Mouse (Mus musculus): ENCODE results near the gene Emsy. TPM values are rescaled to one million over a fixed set of nuclear protein-coding genes. Genes with fewer than 3 reads are reported as not detected.

Gene Emsy
- polyA plus RNA-seq, 1 experiment from 2014 or later: 34.0 TPM

- 66% methylated on average over 4 of the region's 4 CpGs for WGBS
- Histone ChIP-seq H3K36me3 (ENCODE audit: control insufficient read depth, insufficient read depth, low read length) (no peaks in the 10 kb centered on the region), H3K9ac (ENCODE audit: low read depth, low read length) (no peak overlapping the region), H3K9me3 (ENCODE audit: control insufficient read depth, low read length) (no peaks in the 10 kb centered on the region), H3K4me3 (ENCODE audit: low read depth, low read length) (no peak overlapping the region), H3K27ac (replicated peaks; ENCODE audit: low read depth, low read length) (no peak overlapping the region), H3K4me1 (ENCODE audit: control insufficient read depth, insufficient read depth, low read length) (peaks cover 21% of the 10 kb centered on the region), H3K4me2 (ENCODE audit: low read depth, low read length) (no peak overlapping the region), H3K27me3 (replicated peaks; ENCODE audit: control insufficient read depth, insufficient read depth, low read length) (no peaks in the 10 kb centered on the region)
- ATAC-seq (ENCODE audit: low read depth): no peak
- DNase-seq (ENCODE audit: low spot score): no peak
Measured at GRCm38 (mm10) chr7:98674344-98674743, 17.8 kb upstream of the Emsy start.

DNA sequence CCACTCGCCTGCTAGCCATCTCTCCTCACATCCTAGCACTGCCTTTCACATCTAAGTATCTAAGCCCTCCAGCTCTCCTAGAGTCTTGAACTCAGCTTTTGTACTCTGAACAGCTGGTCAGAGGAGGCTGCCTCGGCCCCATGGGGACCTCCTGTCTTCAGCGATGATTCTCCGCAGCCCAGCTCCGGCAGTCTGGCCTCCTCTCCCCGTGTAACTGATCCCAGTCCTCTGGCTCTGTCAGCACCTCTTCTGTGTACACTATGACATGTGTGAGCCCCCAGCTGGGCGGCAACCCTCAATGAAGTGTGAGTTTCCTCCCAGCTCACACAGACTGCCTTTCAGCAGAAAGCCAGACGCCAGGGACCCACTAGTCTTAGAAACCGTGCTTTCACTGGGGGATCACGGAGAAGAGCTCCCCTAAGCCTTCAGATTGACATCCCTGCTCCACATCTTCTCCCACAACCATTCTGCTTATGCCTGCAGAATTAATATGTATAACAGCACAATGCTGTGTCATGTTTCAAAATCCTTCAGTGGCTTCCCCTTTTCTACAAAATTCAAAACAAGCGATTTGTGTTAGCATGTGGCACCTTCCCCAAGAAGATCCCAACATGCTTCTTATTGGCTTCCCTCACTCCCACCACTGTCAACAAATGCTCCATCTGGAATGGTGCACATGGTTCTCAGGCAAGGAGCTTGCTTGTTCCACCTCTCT is 15.8 kb upstream of the Emsy start:
- Histone ChIP-seq H3K4me1 (ENCODE audit: control insufficient read depth, insufficient read depth, low read length) (peaks cover 23% of the 10 kb centered on the region), H3K9me3 (ENCODE audit: control insufficient read depth, low read length) (no peaks in the 10 kb centered on the region), H3K4me2 (ENCODE audit: low read depth, low read length) (0 out of 2 replicates have a peak overlapping the region, but pooled peaks have one; percentile 13), H3K27me3 (replicated peaks; ENCODE audit: control insufficient read depth, insufficient read depth, low read length) (no peaks in the 10 kb centered on the region), H3K4me3 (ENCODE audit: low read depth, low read length) (no peak overlapping the region), H3K27ac (replicated peaks; ENCODE audit: low read depth, low read length) (peak overlapping the region; percentile 44), H3K36me3 (ENCODE audit: control insufficient read depth, insufficient read depth, low read length) (no peaks in the 10 kb centered on the region), H3K9ac (ENCODE audit: low read depth, low read length) (no peak overlapping the region)
- 19% methylated on average over 11 of the region's 11 CpGs for WGBS
- ATAC-seq (ENCODE audit: low read depth) (peak; percentile 90), DNase-seq (ENCODE audit: low spot score) (peak; percentile 92)

- no peaks in the 10 kb centered on the region for H3K36me3 ChIP-seq (ENCODE audit: control insufficient read depth, insufficient read depth, low read length)
- H3K4me1 ChIP-seq (ENCODE audit: control insufficient read depth, insufficient read depth, low read length): peaks cover 23% of the 10 kb centered on the region
- no peak for DNase-seq (ENCODE audit: low spot score)
- no peak overlapping the region for H3K27ac ChIP-seq (replicated peaks; ENCODE audit: low read depth, low read length)
- H3K4me2 ChIP-seq (ENCODE audit: low read depth, low read length): no peak overlapping the region
- 43% methylated on average over 9 of the region's 9 CpGs for WGBS
- no peaks in the 10 kb centered on the region for H3K27me3 ChIP-seq (replicated peaks; ENCODE audit: control insufficient read depth, insufficient read depth, low read length)
- no peak overlapping the region for H3K4me3 ChIP-seq (ENCODE audit: low read depth, low read length)
- H3K9ac ChIP-seq (ENCODE audit: low read depth, low read length): no peak overlapping the region
- no peak for ATAC-seq (ENCODE audit: low read depth)
- no peaks in the 10 kb centered on the region for H3K9me3 ChIP-seq (ENCODE audit: control insufficient read depth, low read length)
Measured at GRCm38 (mm10) chr7:98671416-98671815, 14.8 kb upstream of the Emsy start.

GRCm38 (mm10) chr7:98670831-98671230 is 14.2 kb upstream of the Emsy start:
- H3K4me2 ChIP-seq (ENCODE audit: low read depth, low read length): no peak overlapping the region
- no peak overlapping the region for H3K9ac ChIP-seq (ENCODE audit: low read depth, low read length)
- H3K27me3 ChIP-seq (replicated peaks; ENCODE audit: control insufficient read depth, insufficient read depth, low read length): no peaks in the 10 kb centered on the region
- H3K4me1 ChIP-seq (ENCODE audit: control insufficient read depth, insufficient read depth, low read length): peaks cover 23% of the 10 kb centered on the region
- ATAC-seq (ENCODE audit: low read depth) (no peak), DNase-seq (ENCODE audit: low spot score) (no peak)
- H3K36me3 ChIP-seq (ENCODE audit: control insufficient read depth, insufficient read depth, low read length): no peaks in the 10 kb centered on the region
- H3K4me3 ChIP-seq (ENCODE audit: low read depth, low read length): no peak overlapping the region
- WGBS: 96% methylated on average over 4 of the region's 4 CpGs
- no peak overlapping the region for H3K27ac ChIP-seq (replicated peaks; ENCODE audit: low read depth, low read length)
- no peaks in the 10 kb centered on the region for H3K9me3 ChIP-seq (ENCODE audit: control insufficient read depth, low read length)

- H3K9ac ChIP-seq (ENCODE audit: low read depth, low read length): no peak overlapping the region
- no peaks in the 10 kb centered on the region for H3K27me3 ChIP-seq (replicated peaks; ENCODE audit: control insufficient read depth, insufficient read depth, low read length)
- DNase-seq (ENCODE audit: low spot score) (peak; percentile 63), ATAC-seq (ENCODE audit: low read depth) (peak; percentile 56)
- H3K4me3 ChIP-seq (ENCODE audit: low read depth, low read length): no peak overlapping the region
- H3K9me3 ChIP-seq (ENCODE audit: control insufficient read depth, low read length): no peaks in the 10 kb centered on the region
- no peak overlapping the region for H3K4me2 ChIP-seq (ENCODE audit: low read depth, low read length)
- 0 out of 2 replicates have a peak overlapping the region, but pooled peaks have one; percentile 16 for H3K27ac ChIP-seq (replicated peaks; ENCODE audit: low read depth, low read length)
- peaks cover 23% of the 10 kb centered on the region for H3K4me1 ChIP-seq (ENCODE audit: control insufficient read depth, insufficient read depth, low read length)
- 18% methylated on average over 6 of the region's 6 CpGs for WGBS
- no peaks in the 10 kb centered on the region for H3K36me3 ChIP-seq (ENCODE audit: control insufficient read depth, insufficient read depth, low read length)
Measured at GRCm38 (mm10) chr7:98667956-98668746, 11.6 kb upstream of the Emsy start.

DNA sequence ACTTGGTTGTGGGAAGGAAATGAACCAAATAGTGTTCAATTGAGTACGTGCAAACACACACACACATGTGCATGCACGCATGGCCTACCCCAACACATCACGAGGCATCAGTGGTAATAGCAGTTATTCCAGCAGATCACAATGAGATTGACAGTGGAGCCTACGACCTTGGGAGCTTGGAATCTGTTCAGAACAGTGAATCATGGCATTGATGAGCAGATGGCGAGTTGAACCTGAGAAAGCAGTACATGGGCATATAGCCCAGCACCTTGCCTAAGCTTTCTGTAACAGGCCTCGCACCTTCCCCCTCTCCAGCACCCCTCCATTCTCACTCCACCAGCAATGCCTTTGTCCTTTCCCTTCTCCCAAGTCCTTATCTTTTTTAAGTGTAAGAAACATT is 9.1 kb upstream of the Emsy start:
- Histone ChIP-seq H3K27ac (replicated peaks; ENCODE audit: low read depth, low read length) (no peak overlapping the region), H3K4me1 (ENCODE audit: control insufficient read depth, insufficient read depth, low read length) (0 out of 2 replicates have a peak, but pooled peaks cover 7% of the 10 kb centered on the region), H3K9me3 (ENCODE audit: control insufficient read depth, low read length) (no peaks in the 10 kb centered on the region), H3K9ac (ENCODE audit: low read depth, low read length) (no peak overlapping the region), H3K27me3 (replicated peaks; ENCODE audit: control insufficient read depth, insufficient read depth, low read length) (no peaks in the 10 kb centered on the region), H3K36me3 (ENCODE audit: control insufficient read depth, insufficient read depth, low read length) (no peaks in the 10 kb centered on the region), H3K4me3 (ENCODE audit: low read depth, low read length) (no peak overlapping the region), H3K4me2 (ENCODE audit: low read depth, low read length) (no peak overlapping the region)
- no peak; the same call in 1 of the 2 replicates for ATAC-seq (ENCODE audit: low read depth)
- no peak for DNase-seq (ENCODE audit: low spot score)
- 67% methylated on average over 6 of the region's 6 CpGs for WGBS

- Histone ChIP-seq H3K9me3 (ENCODE audit: control insufficient read depth, low read length) (no peaks in the 10 kb centered on the region), H3K9ac (ENCODE audit: low read depth, low read length) (no peak overlapping the region), H3K36me3 (ENCODE audit: control insufficient read depth, insufficient read depth, low read length) (no peaks in the 10 kb centered on the region), H3K27me3 (replicated peaks; ENCODE audit: control insufficient read depth, insufficient read depth, low read length) (no peaks in the 10 kb centered on the region), H3K4me1 (ENCODE audit: control insufficient read depth, insufficient read depth, low read length) (0 out of 2 replicates have a peak, but pooled peaks cover 7% of the 10 kb centered on the region), H3K27ac (replicated peaks; ENCODE audit: low read depth, low read length) (no peak overlapping the region), H3K4me3 (ENCODE audit: low read depth, low read length) (no peak overlapping the region), H3K4me2 (ENCODE audit: low read depth, low read length) (no peak overlapping the region)
- ATAC-seq (ENCODE audit: low read depth) (peak; percentile 8; the same call in 1 of the 2 replicates), DNase-seq (ENCODE audit: low spot score) (peak; percentile 76)
- 23% methylated on average over 5 of the region's 5 CpGs for WGBS
Measured at GRCm38 (mm10) chr7:98665166-98665565, 8.6 kb upstream of the Emsy start.

DNA sequence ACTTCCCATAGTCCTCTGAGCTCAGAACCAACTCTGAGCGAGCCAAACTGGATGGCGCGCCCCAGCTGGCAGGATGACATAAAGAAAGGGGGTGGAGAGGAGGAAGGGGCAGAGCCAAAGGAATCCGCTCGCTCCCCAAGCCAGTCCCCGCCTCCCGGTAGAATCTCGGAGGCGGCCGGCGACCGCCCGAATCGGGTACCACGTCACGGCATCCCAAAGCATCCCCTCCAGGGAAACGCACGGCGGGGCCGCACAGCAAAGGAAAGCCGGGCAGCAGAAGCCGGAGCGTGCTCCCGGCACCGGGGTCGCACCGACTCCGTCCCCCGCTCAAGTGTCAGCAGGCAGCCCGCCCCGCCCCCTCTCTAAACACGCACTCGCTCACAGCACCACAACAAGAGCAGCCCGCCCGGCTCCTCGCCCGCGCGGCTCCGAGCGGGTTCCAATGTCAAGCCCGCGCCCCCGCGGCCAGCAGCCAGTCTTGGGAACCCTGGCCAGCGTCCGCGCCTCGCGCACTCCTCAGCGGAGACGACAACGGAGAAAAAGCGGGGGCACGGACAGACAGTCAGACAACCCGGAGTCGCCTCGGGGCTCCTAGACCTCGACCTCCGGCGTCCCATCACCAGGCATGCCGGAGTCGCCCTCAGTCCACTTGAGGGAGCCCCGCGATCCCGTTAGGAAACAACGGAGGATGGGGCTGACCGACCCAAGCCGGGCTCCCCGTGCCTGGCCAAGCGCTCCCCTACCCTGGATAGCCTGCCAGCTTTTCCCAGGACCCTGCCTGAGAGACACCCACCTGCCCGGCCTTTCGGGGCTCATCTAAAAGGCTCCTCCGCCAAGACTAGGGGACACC is 677 bp downstream of the Emsy start:
- ATAC-seq (ENCODE audit: low read depth): peak; percentile 54
- peak overlapping the region; percentile 83 for H3K4me3 ChIP-seq (ENCODE audit: low read depth, low read length)
- whole genome bisulfite sequencing: under 1% methylated on average over 29 of the region's 74 CpGs

More for the DNA sequence above, 677 bp downstream of the Emsy start:
- H3K27ac ChIP-seq (replicated peaks; ENCODE audit: low read depth, low read length): peak overlapping the region; percentile 96
- peaks cover 20% of the 10 kb centered on the region for H3K4me1 ChIP-seq (ENCODE audit: control insufficient read depth, insufficient read depth, low read length)
- no peaks in the 10 kb centered on the region for H3K27me3 ChIP-seq (replicated peaks; ENCODE audit: control insufficient read depth, insufficient read depth, low read length)
- no peaks in the 10 kb centered on the region for H3K9me3 ChIP-seq (ENCODE audit: control insufficient read depth, low read length)
- peak overlapping the region; percentile 59 for H3K4me2 ChIP-seq (ENCODE audit: low read depth, low read length)
- peaks cover 40% of the 10 kb centered on the region for H3K36me3 ChIP-seq (ENCODE audit: control insufficient read depth, insufficient read depth, low read length)
- peak overlapping the region; percentile 86 for H3K9ac ChIP-seq (ENCODE audit: low read depth, low read length)
- DNase-seq (ENCODE audit: low spot score): peak; percentile 93
